Mouse (Mus musculus): ENCODE measurements around the gene Scamp1.

Scamp1 gene

DNA sequence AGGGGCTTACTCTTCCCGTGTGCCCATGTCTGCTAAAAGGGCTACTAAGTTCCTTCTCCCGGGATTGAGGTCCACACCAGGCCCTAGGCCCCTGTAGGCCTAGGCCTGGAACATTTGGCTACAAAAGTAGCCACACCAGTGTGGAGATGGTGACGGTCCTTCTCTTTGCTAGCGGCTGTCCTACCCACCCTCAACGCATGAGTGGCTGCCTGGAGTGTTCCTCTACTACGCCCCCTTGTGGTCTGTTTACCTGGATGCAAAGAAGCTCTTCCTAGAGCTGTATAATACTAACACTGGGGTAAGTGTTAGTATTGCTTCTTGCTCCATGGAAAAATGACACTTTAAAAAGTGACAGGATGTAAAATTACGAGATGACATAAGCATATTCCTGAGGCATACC is 108.5 kb downstream of the Scamp1 start:
- DNase-seq (ENCODE audit: low read depth, low spot score): no peak

DNA sequence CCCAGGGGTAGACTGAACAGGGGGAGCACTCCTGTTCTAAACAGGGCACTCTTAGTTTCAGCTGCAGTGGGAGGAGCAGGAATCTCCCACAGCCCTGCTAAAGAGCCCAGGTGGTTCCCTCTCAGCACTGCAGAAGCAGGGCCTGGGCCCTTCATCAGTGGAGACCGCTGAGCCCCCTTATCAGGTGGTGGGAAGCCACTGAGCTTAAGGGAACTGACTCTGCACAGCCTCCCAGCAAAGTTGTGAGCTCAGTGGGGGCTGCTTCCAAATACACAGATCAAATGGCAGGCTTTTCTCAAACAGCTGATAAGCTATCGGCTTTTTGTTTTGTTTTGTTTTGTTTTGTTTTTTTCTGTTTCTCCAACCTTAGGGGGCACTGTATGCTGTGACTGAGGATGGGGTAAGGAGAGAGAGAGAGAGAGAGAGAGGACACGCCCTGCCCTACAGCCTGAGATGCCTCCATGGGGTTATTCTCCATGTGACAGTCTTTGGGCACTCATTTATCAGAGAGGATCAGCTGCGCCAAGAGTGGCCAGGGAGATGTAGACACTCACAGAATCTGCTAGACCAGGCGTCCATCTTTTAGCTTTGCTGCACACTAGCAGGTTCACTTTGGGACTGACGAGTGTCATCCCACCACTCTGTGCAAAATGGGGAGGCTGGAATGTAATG is 110.1 kb downstream of the Scamp1 start:
- no peak for DNase-seq (ENCODE audit: low read depth, low spot score)

DNA sequence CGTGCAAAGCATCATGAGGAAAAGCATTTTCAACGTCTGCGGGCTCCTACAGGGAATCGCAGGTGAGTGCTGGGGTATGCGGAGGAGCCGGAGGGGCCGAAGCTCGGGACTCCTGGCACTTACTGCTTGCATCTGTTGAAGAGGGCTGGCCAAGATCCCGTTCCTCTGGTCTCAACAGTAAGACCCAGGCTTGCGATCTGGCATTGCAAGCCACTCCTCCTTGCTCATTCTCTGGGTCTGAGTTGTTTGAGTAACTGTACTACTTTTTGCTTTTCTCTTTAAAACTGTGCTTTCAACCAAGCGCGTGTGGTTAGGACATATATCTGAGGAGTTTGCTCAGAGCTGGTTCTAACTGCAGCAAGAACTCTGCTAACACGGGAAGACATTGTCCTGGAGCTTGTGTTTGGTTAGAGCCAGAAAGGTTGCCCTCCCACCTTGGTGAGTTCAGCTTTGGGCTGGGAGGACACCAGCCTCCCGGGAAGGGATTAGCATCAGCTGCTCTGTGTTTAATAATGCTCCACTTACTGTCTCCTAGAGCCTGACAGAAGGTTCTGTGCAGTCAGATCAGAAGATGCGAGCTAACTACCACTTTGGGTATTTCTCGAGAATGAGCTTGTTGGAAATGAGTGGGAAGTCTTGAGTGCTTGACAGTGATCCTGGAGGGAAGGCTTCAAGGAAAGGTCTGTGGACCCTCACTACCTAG is 110.9 kb downstream of the Scamp1 start:
- no peak for DNase-seq (ENCODE audit: low read depth, low spot score)

DNA sequence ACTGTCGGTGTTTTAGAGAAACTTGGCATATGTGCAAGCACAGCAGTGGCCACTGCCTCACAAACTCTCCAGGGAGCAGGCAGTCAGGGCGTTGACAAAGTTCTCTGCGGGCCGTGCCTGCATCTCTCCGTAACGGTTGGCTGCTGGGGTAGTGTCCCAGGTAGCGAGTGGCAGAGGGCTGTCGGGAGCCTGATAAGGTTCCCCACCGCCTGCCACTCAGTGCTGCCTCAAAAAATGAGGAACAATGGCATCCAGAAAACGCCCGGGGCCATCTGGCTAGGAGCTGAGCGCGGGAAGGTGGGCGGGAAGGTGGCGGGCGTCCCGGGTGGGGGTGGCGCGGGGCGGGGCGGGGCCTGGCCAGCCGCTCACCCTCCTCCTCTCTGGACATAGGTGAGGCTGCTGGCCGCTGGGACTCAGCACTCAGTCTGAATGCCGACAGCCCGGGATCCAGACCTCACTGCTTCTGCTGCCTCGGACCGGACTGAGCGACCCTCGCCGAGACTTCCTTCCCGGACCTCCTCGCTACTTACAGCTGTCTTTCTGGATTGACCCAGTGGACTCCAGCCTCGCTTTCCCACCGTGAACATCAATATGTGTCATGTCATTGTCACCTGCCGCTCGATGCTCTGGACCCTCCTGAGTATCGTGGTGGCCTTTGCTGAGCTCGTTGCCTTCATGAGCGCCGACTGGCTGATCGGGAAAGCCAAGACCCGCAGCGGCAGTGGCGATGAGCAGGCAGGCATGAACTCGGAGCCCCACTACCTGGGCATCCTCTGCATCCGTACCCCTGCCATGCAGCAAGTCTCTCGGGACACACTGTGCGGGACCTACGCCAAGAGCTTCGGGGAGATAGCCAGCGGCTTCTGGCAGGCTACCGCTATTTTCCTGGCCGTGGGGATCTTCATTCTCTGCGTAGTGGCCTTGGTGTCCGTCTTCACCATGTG is 111.8 kb downstream of the Scamp1 start:
- no peak for DNase-seq (ENCODE audit: low read depth, low spot score)

DNA sequence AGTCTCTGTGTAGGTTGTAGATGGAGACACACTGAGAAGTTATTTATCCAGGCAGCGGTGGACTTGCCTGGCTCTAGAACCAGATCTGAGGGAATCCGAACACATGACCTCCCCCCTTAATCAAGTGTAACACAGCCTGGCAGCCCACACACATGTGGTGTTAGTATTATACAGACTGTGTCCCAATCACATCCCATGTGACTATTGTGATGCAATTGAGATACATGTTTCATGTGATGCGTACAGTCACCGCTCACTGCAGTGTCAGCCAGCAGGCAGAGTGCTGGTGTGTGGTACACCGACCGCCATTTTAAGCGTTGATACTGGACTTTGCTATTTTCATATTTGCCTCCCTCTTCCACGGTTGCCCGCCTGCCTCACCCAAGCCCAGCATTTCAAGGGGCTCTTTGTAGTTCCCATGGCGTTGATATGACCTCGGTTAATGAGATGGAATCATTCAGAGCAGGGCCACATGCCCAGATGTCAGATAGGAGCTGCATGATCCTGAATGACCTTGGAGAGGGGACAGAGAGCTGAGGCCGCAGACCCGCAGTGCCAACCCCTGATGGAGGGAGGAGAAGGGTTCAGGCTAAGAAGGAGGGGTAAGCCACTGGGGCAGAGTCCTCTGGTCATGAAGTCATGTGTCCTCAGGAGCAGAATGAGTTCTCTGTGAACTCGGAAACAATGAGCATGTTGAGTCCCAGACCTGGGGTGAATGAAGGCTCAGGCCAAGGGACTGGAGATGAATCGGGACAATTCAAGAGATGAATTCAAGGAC is 112.9 kb downstream of the Scamp1 start:
- no peak for DNase-seq (ENCODE audit: low read depth, low spot score)

DNA sequence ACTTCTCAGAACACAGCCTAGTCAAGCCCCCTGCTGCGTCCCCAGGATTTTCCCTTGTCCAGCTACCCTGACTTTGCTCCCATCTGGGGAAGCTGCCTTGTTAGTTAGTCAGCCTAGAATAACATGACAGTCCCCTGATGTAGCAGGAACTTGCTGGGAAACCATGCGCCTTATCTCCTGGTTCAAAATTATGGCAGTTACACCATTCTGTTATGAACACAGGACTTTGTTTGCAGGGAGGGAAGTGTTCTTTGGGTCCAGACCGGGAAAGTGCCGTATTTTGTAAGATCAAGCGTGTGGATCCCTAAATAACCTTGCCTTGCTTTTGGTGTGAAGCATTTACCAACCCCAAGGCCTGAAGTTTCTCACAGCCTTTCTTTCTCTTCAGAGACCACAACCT is 114.0 kb downstream of the Scamp1 start:
- DNase-seq (ENCODE audit: low read depth, low spot score): no peak

DNA sequence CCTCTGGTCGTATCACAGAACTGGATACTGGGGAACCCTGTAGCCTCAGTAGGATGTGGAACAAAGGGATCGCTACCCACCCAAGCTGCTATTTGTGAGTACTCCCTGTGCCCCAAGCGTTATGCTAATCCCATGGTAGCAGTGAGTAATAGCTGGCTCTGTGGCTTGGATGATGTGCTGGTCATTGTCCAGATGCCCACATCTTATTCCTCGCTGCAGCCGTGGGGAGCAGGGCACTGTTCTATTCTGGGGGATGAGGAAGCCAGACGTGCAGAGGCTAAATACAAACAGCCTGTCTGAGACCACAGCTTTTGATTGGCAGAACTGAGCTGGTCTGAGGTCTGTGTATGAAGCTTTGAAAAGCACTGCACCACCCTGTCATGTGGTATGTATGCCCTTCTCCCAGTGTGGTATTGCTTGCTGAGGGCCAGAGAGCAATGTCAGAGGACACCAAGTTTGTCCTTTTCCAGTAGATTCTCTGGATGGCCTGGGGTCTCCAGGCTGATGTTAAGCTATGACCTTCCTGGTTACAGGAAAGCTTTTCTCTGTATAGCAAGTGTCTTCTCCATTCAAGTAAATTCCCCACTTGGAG is 116.2 kb downstream of the Scamp1 start:
- DNase-seq (ENCODE audit: low read depth, low spot score): no peak

DNA sequence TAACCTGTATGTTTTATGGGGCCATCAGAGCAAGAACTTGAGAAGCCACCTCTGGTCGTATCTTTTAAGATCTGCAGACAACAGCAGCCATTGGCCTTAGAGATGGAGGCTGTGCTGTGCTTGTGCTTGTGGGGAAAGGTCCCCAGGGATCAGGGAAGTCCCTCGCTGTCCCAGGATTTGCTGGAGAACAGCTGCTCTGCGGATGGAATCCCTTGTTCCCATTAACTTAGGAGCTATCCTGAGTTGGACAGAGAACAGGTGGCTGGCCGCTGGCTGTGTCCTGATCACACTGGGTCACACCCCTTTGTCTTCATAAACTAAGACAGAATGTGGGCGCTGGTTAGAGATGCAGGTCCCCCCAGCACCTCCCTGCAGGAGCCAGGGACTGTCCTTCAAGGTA is 117.3 kb downstream of the Scamp1 start:
- no peak for DNase-seq (ENCODE audit: low read depth, low spot score)

DNA sequence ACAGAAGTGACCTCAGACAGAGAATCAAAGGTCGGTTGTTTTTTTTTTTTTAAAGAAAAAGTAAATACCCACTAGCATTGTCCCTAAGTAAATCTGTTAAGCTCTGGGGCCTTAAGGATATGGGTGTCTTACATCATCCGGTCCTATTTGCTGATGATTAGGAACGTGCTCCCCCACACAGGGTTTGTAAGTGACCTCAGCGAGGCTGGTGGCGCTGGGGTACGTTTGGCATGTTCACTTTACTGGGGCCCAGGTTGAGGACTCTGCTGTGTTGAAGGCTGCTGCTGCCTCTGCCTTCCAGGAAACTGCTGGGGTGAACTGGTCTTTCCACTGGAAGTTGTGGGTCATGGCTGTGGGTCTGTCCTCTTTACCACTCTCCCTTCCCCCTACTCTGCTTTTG is 121.2 kb downstream of the Scamp1 start:
- DNase-seq (ENCODE audit: low read depth, low spot score): no peak

DNA sequence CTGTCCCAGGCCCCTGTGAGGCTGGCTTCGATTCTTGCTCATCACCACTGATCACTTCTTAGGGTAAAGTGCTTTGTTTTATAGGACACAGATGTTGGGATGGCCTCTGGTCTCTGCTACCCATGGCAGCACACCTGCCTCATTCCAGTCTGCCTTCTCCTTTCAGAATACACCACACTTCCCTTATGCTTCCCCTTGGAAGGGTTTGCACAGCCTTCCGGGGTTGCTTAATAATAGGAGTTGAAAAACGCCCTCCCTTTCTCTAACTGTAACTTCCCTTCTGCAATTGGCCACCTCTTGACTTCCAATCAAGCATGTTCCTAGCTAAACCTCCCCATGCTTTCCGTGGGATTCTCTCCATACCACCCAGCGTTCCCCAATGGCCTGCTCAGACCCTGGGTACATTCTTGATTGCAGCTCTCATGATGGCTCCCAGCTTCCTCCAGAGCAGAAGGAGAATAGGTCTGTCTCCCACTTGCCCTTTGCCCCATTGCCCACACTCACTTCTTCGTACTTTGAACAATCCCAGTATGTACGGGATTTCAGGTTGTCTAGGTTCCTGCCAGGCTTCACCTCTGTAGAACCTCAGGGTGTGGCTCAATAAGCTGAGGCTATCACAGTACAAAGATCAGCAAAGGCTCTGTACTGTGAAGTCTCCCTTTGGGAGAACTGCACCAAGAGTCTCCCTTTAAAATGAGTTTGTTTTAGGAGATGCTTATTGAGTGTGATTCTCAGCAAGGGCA is 126.0 kb downstream of the Scamp1 start:
- DNase-seq (ENCODE audit: low read depth, low spot score): no peak

DNA sequence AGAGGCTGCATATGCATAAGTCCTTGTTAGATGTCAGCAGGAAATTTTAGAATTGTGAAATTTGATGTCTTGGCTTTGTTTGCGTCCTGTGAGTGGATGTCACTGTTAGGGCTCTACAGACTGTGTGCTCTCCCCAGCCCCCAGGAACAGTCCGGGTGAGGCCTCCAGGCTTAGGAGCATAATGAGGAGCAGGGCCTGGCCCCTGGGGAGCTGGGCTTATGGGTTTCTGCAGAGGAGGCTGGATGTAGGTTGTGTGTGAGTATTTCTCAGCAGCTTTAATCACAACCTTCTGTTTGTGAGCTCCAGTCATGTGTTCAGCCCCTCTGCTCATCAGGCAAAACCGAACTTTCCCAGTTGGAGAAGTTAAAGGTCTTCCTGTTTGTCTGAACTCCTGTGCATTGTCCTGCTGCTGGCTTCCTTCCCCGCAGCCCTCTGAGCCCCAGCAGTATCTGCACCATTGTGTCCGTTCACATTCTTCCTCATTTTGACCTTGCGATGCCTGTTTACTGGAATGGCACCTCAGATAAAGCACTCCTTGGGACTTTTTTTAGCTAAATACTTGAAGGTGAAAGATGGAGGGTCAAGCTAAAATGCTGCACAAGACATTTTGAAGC is 126.7 kb downstream of the Scamp1 start:
- DNase-seq (ENCODE audit: low read depth, low spot score): no peak

DNA sequence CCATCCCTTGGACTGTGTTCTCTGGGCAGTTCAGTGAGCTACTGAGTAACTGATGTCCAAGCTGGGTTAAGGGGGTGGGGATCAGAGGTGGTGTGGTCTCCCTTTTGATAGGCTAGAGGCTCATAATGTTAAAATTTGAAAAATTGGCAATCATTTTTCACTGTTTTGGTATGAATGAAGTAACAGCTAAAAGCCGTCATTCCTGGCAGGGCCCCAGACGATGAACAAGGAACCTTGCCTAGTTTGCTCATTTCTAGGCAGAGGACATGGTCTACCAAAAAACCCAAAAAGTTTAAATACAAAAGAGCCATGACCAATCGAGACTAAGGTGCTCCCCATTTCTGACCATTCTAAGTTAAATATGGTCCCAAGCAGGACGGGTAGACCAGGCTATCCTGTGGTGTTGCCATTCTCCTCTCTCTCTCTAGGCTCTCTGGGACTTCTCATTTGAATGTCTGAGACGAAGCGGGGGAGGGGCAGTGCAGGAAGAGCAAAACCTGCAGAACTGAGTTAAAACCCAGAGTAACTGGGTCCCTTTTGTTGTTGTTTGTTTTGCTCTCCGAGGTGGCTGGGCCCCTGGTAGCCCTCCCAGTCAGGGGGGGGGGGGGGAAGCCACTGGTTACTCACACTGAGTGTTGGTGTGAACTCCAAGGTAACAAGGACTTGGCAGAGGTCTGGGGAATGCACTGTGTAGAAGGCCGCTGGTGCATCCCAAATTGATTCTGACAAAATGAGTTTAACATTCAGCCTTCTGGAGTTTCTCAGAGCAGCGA is 129.8 kb downstream of the Scamp1 start:
- DNase-seq (ENCODE audit: low read depth, low spot score): no peak

DNA sequence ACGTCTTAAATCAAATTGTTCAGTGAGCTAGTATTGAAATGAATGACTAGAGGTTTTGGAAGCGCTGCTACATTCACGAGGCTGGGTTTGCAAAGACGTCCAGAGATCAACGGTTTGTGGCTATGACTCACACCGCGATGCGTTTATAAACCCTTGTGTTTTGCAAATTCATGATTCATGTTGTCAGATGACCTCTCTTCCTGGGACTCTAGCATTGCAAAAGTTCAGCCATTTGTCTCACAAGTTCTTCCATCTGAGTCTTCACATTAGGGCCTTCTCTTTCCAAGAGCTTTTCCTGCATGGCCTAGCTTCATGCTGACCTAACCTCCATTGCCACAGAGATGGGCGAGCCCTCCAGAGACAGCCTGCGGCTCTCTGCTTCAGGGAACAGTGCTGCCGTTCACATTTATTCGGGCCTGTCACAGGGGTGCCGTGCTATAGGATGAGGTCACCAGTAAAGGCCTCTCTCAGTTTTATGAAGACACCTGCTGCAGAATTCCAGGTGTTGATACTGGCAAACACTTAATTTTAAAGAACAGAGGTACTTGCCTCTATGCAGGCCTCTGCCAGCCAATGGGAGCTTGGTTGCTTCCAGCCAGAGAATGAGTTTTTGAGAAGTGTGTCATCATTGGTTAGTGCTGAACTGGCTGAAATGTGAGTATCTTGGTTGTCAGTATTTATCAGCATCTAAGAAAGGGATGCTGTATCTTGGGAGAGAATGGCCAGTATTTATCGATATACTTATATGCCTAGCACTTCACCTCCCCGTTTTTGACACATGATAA is 131.0 kb downstream of the Scamp1 start:
- no peak for DNase-seq (ENCODE audit: low read depth, low spot score)

DNA sequence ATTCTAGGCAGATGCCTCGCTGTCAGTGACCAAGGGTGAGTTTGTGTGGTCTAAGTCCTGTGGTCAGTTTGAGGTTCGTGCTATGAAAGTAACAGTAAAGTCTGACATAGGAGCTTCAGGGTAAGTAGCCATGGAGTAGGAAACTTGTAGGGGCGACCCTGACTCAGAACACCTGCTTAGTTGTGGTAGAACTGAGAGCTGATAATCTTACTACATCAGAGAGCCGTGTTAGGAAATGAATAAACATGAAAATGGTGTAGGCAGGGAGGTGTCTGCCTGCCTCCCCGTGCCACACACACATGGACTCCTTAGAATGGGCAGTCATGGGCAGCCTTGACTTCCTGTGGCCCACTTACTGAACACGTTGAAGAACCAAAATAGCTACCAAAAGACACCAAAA is 132.0 kb downstream of the Scamp1 start:
- no peak for DNase-seq (ENCODE audit: low read depth, low spot score)

DNA sequence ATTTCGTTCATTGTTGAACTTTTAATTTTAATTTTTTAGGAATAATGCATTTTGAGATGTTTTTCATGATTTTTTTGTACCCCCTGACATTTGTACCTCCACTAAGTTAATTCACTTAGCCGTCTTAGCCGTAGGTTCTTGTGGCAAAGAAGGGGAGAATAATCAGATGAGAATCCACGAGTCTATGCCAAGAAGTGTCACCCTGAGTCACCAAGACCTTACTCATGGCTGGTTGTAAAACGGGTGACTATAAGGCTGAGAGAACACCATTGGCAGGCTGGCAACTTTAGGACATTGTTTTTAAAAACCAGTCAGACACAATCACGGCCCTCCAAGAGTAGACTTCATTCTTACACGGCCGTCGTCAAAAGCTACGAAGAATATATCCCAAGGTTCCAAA is 132.8 kb downstream of the Scamp1 start:
- DNase-seq (ENCODE audit: low read depth, low spot score): no peak
